Mouse (Mus musculus) megakaryocyte, embryonic 14.5 days (primary cell): ENCODE results near the gene Washc1. TPM values are rescaled to one million over a fixed set of nuclear protein-coding genes. Genes with fewer than 3 reads are reported as not detected.
"Not testable (repeated sequence)": the region's sequence is repeated elsewhere in the genome, so short reads cannot be mapped to it uniquely, and the experiment has no call there.

Experiments
- H3K27me3 ChIP-seq: replicated peaks from 2 replicates; pipeline ENCODE3; 2012; ENCODE audit warnings: inconsistent platforms
- H3K36me3 ChIP-seq: replicated peaks from 2 replicates; pipeline ENCODE3; 2012; ENCODE audit warnings: low read length, inconsistent platforms, mixed read lengths
- H3K4me1 ChIP-seq: 2 replicates; pipeline ENCODE4 v1.6.1; 2012; ENCODE audit warnings: inconsistent platforms
- H3K4me3 ChIP-seq: replicated peaks from 2 replicates; pipeline ENCODE3; 2012; ENCODE audit warnings: moderate library complexity, mild to moderate bottlenecking, inconsistent platforms
- H3K9me3 ChIP-seq: 2 replicates; pipeline ENCODE4 v1.6.1; 2012; ENCODE audit warnings: inconsistent platforms
- FLI1 ChIP-seq: IDR thresholded peaks from 2 replicates; pipeline ENCODE4 v1.6.1; 2012; ENCODE audit warnings: low read length, inconsistent platforms, mixed read lengths
- GATA1 ChIP-seq: IDR thresholded peaks from 3 replicates; pipeline ENCODE4 v1.6.1; 2012; ENCODE audit warnings: mixed read lengths, low read length, inconsistent platforms, borderline replicate concordance
- polyA plus RNA-seq: library from polyadenylated mRNA; stranded (reverse); fragments of >175 nt; gene quantifications from 2 replicates; pipeline ENCODE4 v1.2.3, GENCODE M21; 2012; ENCODE audit warnings: low replicate concordance; ENCODE audit not compliant: insufficient read depth

Gene Washc1
- polyA plus RNA-seq, 1 experiment = 64.7 TPM

DNA sequence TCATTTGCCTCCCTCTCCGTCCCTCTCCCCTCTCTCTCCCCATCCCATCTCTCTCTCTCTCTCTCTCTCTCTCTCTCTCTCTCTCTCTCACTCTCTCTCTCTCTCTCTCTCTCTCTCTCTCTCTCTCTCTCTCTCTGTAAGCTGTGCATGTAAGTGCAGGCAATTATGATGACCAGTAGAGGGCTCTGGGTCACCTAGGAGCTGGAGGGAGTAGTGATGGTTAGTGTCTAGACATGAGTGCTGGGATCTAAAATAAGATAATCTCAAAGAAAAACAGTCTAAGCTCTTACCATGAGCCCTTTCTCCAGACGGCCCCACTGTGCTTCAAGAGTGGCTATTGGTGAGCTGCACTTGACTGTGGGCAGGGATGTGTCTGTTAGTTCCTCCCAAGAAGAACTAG, 43.5 kb downstream of the Washc1 start:
- no peaks in the 10 kb centered on the region for H3K27me3 ChIP-seq
- H3K36me3 ChIP-seq = peaks cover 25% of the 10 kb centered on the region
- H3K4me1 ChIP-seq = no peaks in the 10 kb centered on the region
- no peak for TF ChIP-seq GATA1
- no peak for TF ChIP-seq FLI1
- no peak overlapping the region for H3K4me3 ChIP-seq
- peaks cover 13% of the 10 kb centered on the region for H3K9me3 ChIP-seq

- Histone ChIP-seq H3K4me3 (no peak overlapping the region), H3K27me3 (no peaks in the 10 kb centered on the region), H3K9me3 (peaks cover 30% of the 10 kb centered on the region), H3K4me1 (no peaks in the 10 kb centered on the region), H3K36me3 (no peaks in the 10 kb centered on the region)
- no peak for TF ChIP-seq GATA1
- TF ChIP-seq FLI1 = no peak
These were observed 46.9 kb downstream of the Washc1 start for GRCm38 (mm10) chr17:66158271-66158670.

DNA sequence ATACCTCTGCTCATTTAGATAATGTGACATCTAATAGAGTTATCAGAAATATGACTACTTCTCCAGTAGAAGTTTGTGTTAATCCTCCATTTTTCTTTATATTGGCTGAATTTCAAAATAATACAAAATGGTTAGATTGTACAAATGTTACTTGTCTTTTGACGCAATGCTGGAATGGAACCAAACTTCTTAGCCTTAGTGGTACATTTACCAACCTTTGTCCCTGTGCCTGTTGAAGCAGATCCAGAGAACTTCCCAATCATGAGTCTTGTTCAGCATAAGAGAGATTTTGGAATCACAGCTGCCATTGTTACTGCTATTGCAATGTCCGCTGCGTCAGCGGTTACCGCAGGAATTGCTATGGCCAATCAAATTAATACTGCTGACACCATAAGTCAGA, 55.8 kb downstream of the Washc1 start:
- not testable (repeated sequence) for H3K36me3 ChIP-seq, H3K4me3 ChIP-seq, H3K27me3 ChIP-seq, H3K4me1 ChIP-seq
- H3K9me3 ChIP-seq = peaks cover 33% of the 10 kb centered on the region

Other genes starting within 250 kb of the Washc1 start
- 83.9 and 184 TPM in 2 replicates for gene Ralbp1, start 225.7 kb upstream of the Washc1 start, polyA plus RNA-seq
- 1.9 and 3.3 TPM in 2 replicates for gene Twsg1, start 160.3 kb upstream of the Washc1 start, polyA plus RNA-seq
- gene Ankrd12, start 34.5 kb upstream of the Washc1 start, polyA plus RNA-seq = 0.29 and 5.9 TPM in 2 replicates
- gene Ndufv2, start 10.0 kb upstream of the Washc1 start, polyA plus RNA-seq = 7.8 and 88.7 TPM in 2 replicates
- 2.2 and 3.1 TPM in 2 replicates for gene Ddx11, start 12.0 kb downstream of the Washc1 start, polyA plus RNA-seq